Mouse (Mus musculus) hindbrain, embryonic 10.5 days (tissue): ENCODE results near the gene Car5b. TPM values are rescaled to one million over a fixed set of nuclear protein-coding genes. Genes with fewer than 3 reads are reported as not detected.

Source experiments
- DNase-seq: peaks from one replicate; pipeline ENCODE4 v3.0.0-alpha.2; 2017; ENCODE audit warnings: low spot score
- H3K27ac ChIP-seq: fragments of 300-500 bp; sonication (generic); 2 replicates; pipeline ENCODE4 v1.5.1; 2016; ENCODE audit warnings: mild to moderate bottlenecking, moderate library complexity
- H3K27me3 ChIP-seq: fragments of 300-500 bp; sonication (generic); 2 replicates; pipeline ENCODE4 v1.6.1; 2016; ENCODE audit warnings: mild to moderate bottlenecking; ENCODE audit not compliant: poor library complexity, insufficient read depth, severe bottlenecking
- H3K36me3 ChIP-seq: fragments of 300-500 bp; sonication (generic); 2 replicates; pipeline ENCODE4 v1.6.1; 2016; ENCODE audit warnings: mild to moderate bottlenecking, moderate library complexity
- H3K4me1 ChIP-seq: fragments of 300-500 bp; sonication (generic); replicated peaks from 2 replicates; pipeline ENCODE4 v1.6.1; 2016; ENCODE audit warnings: mild to moderate bottlenecking
- H3K4me3 ChIP-seq: fragments of 300-500 bp; sonication (generic); 2 replicates; pipeline ENCODE4 v1.5.1; 2016; ENCODE audit warnings: mild to moderate bottlenecking, moderate library complexity
- H3K9me3 ChIP-seq: fragments of 300-500 bp; sonication (generic); 2 replicates; pipeline ENCODE4 v1.6.1; 2016; ENCODE audit warnings: mild to moderate bottlenecking, moderate library complexity
- WGBS: fragments of 180-500 bp; shearing (Covaris S2); methylation state at CpG from one replicate; pipeline ENCODE4 v1.1.7; 2016; 5-methylcytosine and 5-hydroxymethylcytosine counted together
- polyA plus RNA-seq: library from polyadenylated mRNA; unstranded; fragments of >200 nt; fragmentation: Nextera tagmentation; extraction: Ambion mirVana; gene quantifications from 2 replicates; pipeline ENCODE4 v1.2.1, GENCODE M21; 2016

Gene Car5b
- polyA plus RNA-seq, 1 experiment from 2014 or later, result 0.33 TPM

DNA sequence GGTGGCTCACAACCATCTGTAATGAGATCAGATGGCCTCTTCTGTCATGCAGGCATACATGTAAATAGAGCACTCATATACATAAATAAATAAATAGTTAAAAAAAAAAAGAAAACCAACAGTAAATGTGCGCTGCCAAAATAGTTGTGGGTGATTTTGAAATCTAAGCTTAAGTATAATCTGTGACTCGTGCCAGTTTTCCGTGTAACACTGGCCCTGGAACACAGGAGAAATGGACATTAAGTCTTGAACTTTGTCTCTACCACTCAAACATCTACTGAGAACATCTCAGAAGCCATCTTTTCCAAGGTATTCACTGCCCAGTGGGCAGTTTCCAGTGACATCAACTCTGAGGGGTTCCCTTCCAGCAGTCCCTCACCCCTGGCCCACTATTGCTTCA, 12.2 kb downstream of the Car5b start:
- WGBS, result 90% methylated on average over 3 of the region's 3 CpGs
- H3K9me3 ChIP-seq, result no peaks in the 10 kb centered on the region
- no peaks in the 10 kb centered on the region for H3K4me1 ChIP-seq
- no peaks in the 10 kb centered on the region for H3K36me3 ChIP-seq
- H3K4me3 ChIP-seq, result no peak overlapping the region
- no peak overlapping the region for H3K27ac ChIP-seq
- peaks cover 35% of the 10 kb centered on the region for H3K27me3 ChIP-seq
- no peak for DNase-seq

DNA sequence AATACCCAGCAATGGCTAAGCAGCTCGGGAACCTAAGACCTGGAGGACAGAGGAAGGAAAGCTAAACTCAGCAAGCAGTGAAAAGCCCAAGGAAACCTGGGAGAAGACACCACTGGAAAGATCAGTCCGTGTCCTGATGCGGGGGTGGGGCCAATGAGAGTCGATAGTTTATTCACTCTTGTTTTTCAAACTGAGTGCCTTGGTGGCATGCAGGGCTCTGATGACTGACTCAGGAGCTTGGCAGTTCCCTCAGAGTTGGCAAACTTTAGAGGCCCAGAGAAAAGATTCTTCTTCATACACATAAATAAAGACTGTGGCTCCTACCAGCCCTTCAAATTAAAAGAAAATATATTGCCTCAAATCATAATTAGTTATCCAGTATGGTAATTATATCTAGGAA, 12.8 kb downstream of the Car5b start:
- H3K9me3 ChIP-seq, result no peaks in the 10 kb centered on the region
- no peak overlapping the region for H3K27ac ChIP-seq
- peaks cover 33% of the 10 kb centered on the region for H3K27me3 ChIP-seq
- 84% methylated on average over 4 of the region's 4 CpGs for WGBS
- DNase-seq, result no peak
- H3K4me1 ChIP-seq, result no peaks in the 10 kb centered on the region
- H3K4me3 ChIP-seq, result no peak overlapping the region
- H3K36me3 ChIP-seq, result no peaks in the 10 kb centered on the region

DNA sequence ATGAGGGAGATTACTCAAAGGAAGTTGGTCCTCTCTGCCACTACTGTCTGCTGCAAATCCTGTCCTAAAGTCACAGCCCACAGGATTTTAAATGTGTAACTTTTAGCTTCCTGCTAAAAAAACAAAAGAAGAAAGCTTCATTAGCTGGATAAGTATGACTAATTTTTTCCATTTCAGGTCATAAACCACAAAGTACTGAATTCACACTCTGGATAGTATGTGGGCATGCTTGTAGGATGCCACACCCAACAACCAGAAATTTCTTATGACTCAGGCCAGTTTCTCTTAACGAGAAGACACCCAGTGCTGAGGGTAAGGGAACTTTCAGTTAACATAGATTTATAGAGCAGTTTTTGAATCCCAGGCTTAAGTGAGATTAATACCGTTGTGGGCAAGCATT, 14.5 kb downstream of the Car5b start:
- 91% methylated on average over 2 of the region's 2 CpGs for WGBS
- Histone ChIP-seq H3K27me3 (peaks cover 20% of the 10 kb centered on the region), H3K4me3 (no peak overlapping the region)

DNA sequence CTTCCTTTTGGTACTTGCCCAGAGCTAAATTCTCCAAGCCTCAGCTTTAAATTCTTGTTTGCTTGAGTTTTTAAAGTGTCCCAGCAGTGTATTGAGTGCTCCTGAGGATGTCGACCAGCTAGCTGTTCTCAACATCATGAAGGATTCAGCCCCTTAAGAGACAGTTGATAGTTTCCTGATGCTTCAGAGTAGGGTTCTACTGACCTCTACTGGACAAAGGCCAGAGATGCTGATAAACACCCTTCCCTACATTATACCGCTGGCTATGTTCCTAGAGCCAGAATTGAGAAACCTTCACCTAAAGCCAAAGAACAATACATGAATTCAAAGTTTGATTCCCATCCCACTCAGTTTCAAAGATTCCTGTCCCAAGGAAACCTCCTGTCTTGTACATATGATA, 23.0 kb downstream of the Car5b start:
- Histone ChIP-seq H3K27me3 (peaks cover 26% of the 10 kb centered on the region), H3K36me3 (no peaks in the 10 kb centered on the region), H3K4me1 (no peaks in the 10 kb centered on the region), H3K4me3 (no peak overlapping the region), H3K9me3 (no peaks in the 10 kb centered on the region), H3K27ac (no peak overlapping the region)
- DNase-seq, result no peak
- 31% methylated on average over 2 of the region's 2 CpGs for WGBS

More for the DNA sequence above, 14.5 kb downstream of the Car5b start:
- Histone ChIP-seq H3K4me1 (no peaks in the 10 kb centered on the region), H3K27ac (no peak overlapping the region), H3K9me3 (no peaks in the 10 kb centered on the region), H3K36me3 (no peaks in the 10 kb centered on the region)
- DNase-seq, result no peak

DNA sequence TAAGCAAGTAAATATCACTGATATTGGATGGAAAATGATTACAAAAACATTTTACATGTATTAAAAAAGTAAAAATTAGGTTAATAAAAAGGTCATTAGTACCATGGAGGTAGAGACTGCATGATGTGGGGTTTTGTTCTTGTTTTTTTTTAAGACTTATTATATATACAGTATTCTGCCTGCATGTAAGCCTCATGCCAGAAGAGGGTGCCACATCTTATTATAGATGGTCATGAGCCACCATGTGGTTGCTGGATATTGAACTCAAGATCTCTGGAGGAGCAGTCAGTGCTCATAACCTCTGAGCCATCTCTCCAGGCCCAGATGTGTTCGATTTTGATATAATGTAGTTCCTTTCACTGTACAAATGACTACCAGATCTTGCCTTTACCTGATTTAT, 27.9 kb downstream of the Car5b start:
- no peaks in the 10 kb centered on the region for H3K36me3 ChIP-seq
- WGBS, result 80% methylated on average over 1 of the region's 1 CpGs
- no peaks in the 10 kb centered on the region for H3K9me3 ChIP-seq

DNA sequence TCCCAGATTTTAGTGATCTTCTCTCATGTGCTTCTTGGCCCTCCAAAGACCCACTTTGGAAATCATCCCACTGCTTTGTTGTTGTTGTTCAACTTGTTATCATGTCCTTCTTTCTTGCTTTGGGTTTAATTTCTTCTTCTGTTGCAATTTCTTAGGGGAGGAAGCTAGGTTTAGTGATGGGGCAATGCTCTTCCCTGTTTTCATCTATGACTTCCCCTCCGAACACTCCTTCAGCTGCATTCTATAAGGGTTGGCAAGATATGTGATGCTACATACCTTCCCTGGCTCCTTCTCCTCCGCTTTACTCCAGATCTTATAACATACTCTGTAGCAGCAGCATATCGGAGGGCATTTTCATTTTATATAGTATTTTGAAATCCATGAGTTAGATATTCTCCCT, 31.0 kb downstream of the Car5b start:
- Histone ChIP-seq H3K27ac (no peak overlapping the region), H3K9me3 (no peaks in the 10 kb centered on the region), H3K4me1 (no peaks in the 10 kb centered on the region), H3K4me3 (no peak overlapping the region), H3K27me3 (peaks cover 35% of the 10 kb centered on the region), H3K36me3 (no peaks in the 10 kb centered on the region)
- 89% methylated on average over 3 of the region's 3 CpGs for WGBS
- DNase-seq, result no peak

More for the DNA sequence above, 27.9 kb downstream of the Car5b start:
- Histone ChIP-seq H3K4me3 (no peak overlapping the region), H3K4me1 (no peaks in the 10 kb centered on the region), H3K27me3 (peaks cover 31% of the 10 kb centered on the region), H3K27ac (no peak overlapping the region)
- DNase-seq, result no peak

DNA sequence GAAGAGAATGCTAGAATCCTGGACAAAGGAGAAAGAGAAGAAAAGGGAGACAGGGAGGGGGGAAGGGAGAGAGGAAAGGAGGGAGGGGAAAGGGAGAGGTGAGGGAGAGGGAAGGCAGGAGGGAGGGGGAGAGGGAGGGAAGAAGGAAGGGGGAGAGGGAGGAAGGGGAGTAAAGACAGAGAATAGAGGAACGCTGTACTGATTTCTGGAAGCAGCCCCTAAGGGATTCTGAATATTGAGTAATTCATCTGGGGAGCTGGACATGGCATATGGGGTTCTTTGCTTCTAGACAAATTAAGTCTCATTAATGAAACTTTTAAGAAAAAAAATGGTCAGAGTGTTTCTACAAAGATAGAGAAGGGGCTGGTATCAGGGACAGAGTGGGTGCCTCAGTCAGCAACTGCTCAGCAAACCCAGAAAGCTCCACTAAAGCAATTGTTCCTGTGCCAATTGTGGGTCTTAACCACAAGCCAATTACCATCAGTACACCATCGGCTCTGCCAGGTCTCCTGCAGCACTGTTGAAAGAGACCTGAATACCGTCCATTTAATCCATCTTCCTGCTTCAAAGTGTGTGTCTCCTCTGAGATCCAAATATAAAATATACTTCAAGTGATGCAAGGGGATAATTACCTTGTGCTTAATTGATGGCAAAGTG, 40.0 kb downstream of the Car5b start:
- H3K27ac ChIP-seq, result no peak overlapping the region
- H3K4me1 ChIP-seq, result no peaks in the 10 kb centered on the region
- no peaks in the 10 kb centered on the region for H3K36me3 ChIP-seq
- DNase-seq, result no peak
- no peak overlapping the region for H3K4me3 ChIP-seq
- no peaks in the 10 kb centered on the region for H3K9me3 ChIP-seq
- peaks cover 25% of the 10 kb centered on the region for H3K27me3 ChIP-seq
- WGBS, result 72% methylated on average over 3 of the region's 3 CpGs

DNA sequence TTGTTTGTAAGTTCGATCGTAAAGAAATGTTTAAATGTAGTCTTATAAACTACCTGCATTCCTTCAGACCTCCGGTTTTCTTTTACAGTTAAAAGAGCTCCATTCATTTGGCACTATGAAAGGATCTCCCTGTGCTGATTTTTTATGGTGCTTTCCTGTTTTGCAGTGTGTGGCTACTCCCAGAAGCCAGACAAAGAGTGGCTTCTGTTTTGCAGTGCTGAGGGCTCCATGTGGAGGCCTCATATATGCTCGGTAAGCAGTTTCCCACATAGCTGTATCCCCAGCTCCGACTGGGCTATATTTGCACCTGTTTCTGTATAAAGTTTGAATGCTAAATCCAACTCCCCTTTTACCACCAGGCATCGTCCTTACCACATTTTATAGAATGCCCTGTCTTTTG, 45.7 kb downstream of the Car5b start:
- H3K27me3 ChIP-seq, result peaks cover 24% of the 10 kb centered on the region
- WGBS, result 88% methylated on average over 6 of the region's 6 CpGs
- no peaks in the 10 kb centered on the region for H3K9me3 ChIP-seq
- DNase-seq, result no peak
- no peak overlapping the region for H3K27ac ChIP-seq
- no peak overlapping the region for H3K4me3 ChIP-seq
- no peaks in the 10 kb centered on the region for H3K4me1 ChIP-seq
- no peaks in the 10 kb centered on the region for H3K36me3 ChIP-seq

DNA sequence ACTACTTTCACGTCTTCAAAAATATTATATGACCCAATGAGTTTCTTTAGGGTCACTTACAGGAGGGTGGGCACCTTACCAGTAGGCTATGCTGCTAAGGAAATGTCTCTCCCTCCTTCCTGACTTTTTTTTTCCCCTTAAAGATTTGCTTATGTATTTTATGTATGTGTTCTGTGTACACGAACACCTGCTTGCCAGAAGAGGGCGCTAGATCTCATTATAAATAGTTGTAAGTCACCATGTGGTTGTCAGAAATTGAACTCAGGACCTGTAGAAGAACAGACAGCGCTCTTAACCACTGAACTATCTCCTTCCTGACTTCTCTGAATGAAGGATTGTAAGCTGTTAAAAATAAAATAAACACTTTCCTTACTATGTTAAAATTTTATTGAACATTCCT, 46.3 kb downstream of the Car5b start:
- no peak for DNase-seq
- H3K36me3 ChIP-seq, result no peaks in the 10 kb centered on the region
- H3K9me3 ChIP-seq, result no peaks in the 10 kb centered on the region
- peaks cover 18% of the 10 kb centered on the region for H3K27me3 ChIP-seq
- H3K4me1 ChIP-seq, result no peaks in the 10 kb centered on the region
- no peak overlapping the region for H3K27ac ChIP-seq
- no peak overlapping the region for H3K4me3 ChIP-seq
- 48% methylated on average over 4 of the region's 4 CpGs for WGBS

DNA sequence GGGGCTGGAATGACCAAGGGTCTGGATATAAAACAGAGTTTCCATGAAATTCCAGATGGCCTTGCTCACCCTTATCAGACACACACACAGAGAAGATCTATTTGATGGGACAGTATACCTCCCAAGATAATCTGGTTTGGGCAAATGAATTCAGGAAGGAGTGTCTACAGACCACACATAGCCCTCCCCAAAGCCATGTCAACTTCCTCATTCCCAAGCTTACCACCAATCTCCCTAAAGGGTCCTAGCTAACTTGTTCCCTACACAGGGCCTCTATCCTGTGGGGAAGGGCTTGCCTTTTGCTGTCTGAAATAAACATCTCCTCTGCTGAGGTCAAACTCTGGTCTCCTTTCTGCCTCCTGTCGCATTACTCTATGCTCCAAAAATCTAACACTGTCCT, 46.7 kb downstream of the Car5b start:
- WGBS, result 100% methylated on average over 1 of the region's 1 CpGs

DNA sequence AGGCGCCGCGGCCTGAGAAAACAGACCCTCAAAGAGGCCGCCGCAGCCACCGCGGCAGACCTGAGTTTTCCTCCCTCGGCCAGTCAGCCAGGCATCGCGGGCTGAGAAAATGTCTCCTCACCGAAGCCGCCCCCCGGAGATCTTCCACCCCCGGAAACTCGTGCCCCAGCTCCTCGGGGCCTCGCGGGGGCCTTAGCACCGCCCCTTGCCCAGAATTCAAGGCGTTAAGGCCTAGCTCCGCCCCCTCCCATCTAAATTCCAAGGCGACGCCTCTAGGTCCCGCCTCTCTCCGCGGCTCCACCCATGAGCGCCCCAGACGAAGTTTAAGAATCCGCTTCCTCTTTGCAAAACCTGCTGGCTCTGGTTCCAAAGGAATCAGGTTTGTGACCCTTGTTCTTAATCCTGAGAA, 69.3 kb downstream of the Car5b start, which contains the start of gene Zrsr2:
Gene Zrsr2, minus strand, starts transcription at position 195 of the 409 bp plus-strand sequence.
- Histone ChIP-seq H3K27ac (peak within 1 kb of the TSS; percentile 94), H3K36me3 (peaks cover 33% of the 10 kb centered on the region), H3K4me1 (0 out of 2 replicates have a peak, but pooled peaks cover 9% of the 10 kb centered on the region), H3K27me3 (peaks cover 35% of the 10 kb centered on the region), H3K4me3 (peak within 1 kb of the TSS; percentile 65), H3K9me3 (no peaks in the 10 kb centered on the region)
- WGBS, result 18% methylated on average over 29 of the region's 29 CpGs
- peak; percentile 85 for DNase-seq

More for the DNA sequence above, 46.7 kb downstream of the Car5b start:
- Histone ChIP-seq H3K4me1 (no peaks in the 10 kb centered on the region), H3K27ac (no peak overlapping the region), H3K4me3 (no peak overlapping the region), H3K36me3 (no peaks in the 10 kb centered on the region), H3K9me3 (no peaks in the 10 kb centered on the region), H3K27me3 (peaks cover 21% of the 10 kb centered on the region)
- DNase-seq, result no peak

DNA sequence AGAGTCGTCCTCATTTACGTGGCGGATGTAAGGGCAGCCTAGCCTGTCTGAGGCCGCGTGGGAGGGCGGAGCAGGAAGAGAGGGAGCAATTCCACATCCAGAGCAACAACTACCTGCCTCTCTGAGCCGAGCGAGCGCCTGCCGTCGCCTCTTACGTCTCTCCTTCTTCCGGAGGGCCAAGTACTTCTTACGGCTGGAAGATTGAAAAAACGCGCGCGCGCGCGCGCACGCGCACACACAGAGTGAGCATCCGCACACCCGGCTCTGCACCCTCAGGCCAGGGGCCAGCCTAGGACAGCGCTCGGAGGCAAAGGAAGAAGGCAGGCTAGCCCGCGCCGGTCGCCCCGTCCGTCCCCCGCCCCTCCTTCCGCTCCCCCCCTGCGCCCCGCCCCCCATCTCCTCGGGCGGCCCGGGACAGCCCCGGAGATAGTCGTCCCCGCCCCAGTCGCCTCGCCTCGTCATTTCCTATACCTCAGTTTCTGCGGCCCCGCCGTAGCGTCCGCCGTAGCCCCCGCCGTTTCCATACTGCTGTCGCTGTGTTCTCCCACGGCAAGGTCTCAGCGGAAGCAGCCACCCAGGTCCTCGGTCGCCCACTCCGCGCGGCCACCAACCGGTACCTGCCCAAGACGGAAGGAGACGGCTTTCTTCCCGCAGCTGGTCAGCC, 69.9 kb downstream of the Car5b start:
- H3K4me3 ChIP-seq, result peak overlapping the region; percentile 65
- H3K9me3 ChIP-seq, result no peaks in the 10 kb centered on the region
- H3K27ac ChIP-seq, result peak overlapping the region; percentile 94
- peaks cover 39% of the 10 kb centered on the region for H3K36me3 ChIP-seq
- peak; percentile 74 for DNase-seq
- H3K4me1 ChIP-seq, result 0 out of 2 replicates have a peak, but pooled peaks cover 9% of the 10 kb centered on the region
- WGBS, result 21% methylated on average over 64 of the region's 67 CpGs
- H3K27me3 ChIP-seq, result peaks cover 36% of the 10 kb centered on the region

DNA sequence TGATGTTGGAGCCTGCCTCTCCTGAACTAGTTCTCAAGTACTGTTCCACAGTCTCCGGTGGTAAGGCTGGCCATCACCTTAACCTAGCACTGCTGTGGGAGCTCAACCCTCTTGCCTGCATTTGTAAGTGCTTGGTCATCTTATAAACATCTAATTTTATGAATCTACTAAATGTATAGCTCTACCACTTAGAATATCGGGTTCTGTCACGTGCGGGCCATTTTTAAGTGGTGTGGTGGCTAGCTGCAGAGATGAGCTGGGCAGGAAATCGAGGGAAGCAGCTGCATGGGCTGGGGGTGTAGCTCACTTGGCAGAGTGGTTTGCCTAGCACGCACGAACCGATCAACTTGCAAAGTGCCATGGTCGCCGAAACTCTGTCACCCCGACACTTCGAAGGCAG, 70.4 kb downstream of the Car5b start:
- Histone ChIP-seq H3K27ac (peak overlapping the region; percentile 94), H3K4me1 (0 out of 2 replicates have a peak, but pooled peaks cover 9% of the 10 kb centered on the region), H3K4me3 (peak overlapping the region; percentile 65), H3K36me3 (peaks cover 44% of the 10 kb centered on the region), H3K9me3 (no peaks in the 10 kb centered on the region), H3K27me3 (peaks cover 34% of the 10 kb centered on the region)
- WGBS, result 40% methylated on average over 12 of the region's 12 CpGs
- no peak for DNase-seq
